Mouse (Mus musculus) c-Kit-positive CD71-positive TER-119-negative erythroid progenitor cells, embryonic 14.5 days (primary cell): ENCODE measurements around the gene Ints7.
A peak's percentile ranks its signal among the peaks of the same experiment; 100 is the strongest.

Experiments
- DNase-seq: peaks from one replicate; pipeline ENCODE4 v3.0.0-alpha.2; 2013; ENCODE audit warnings: low read depth

Gene Ints7

GRCm38 (mm10) chr1:191575458-191576247 is at the start of gene Ints7, which contains the start of gene Dtl:
TSS of gene Ints7 (plus strand) at chr1:191575636.
TSS of gene Dtl (minus strand) at chr1:191575544.
- DNase-seq = peak; percentile 100

GRCm38 (mm10) chr1:191527089-191527488 is 48.3 kb upstream of the Ints7 start:
- no peak for DNase-seq

- no peak for DNase-seq
Observed at GRCm38 (mm10) chr1:191527921-191528612, 47.4 kb upstream of the Ints7 start.

- no peak for DNase-seq
Observed at GRCm38 (mm10) chr1:191529406-191529805, 46.0 kb upstream of the Ints7 start.

- no peak for DNase-seq
Observed at GRCm38 (mm10) chr1:191531023-191531422, 44.4 kb upstream of the Ints7 start.

- DNase-seq = no peak
Observed at GRCm38 (mm10) chr1:191534896-191535295, 40.5 kb upstream of the Ints7 start.

GRCm38 (mm10) chr1:191540300-191540699 is 35.1 kb upstream of the Ints7 start:
- DNase-seq = no peak

- DNase-seq = no peak
Observed at GRCm38 (mm10) chr1:191541014-191541413, 34.4 kb upstream of the Ints7 start.

GRCm38 (mm10) chr1:191541619-191542018 is 33.8 kb upstream of the Ints7 start:
- no peak for DNase-seq

GRCm38 (mm10) chr1:191543747-191544146 is 31.7 kb upstream of the Ints7 start:
- no peak for DNase-seq

GRCm38 (mm10) chr1:191550786-191551185 is 24.6 kb upstream of the Ints7 start:
- DNase-seq = no peak

GRCm38 (mm10) chr1:191557109-191557508 is 18.3 kb upstream of the Ints7 start:
- DNase-seq = no peak

GRCm38 (mm10) chr1:191559779-191560178 is 15.7 kb upstream of the Ints7 start:
- DNase-seq = no peak

GRCm38 (mm10) chr1:191562823-191563365 is 12.5 kb upstream of the Ints7 start:
- no peak for DNase-seq

GRCm38 (mm10) chr1:191567859-191568258 is 7.6 kb upstream of the Ints7 start:
- no peak for DNase-seq

GRCm38 (mm10) chr1:191569625-191570024 is 5.8 kb upstream of the Ints7 start:
- no peak for DNase-seq

- no peak for DNase-seq
Observed at GRCm38 (mm10) chr1:191570415-191570814, 5.0 kb upstream of the Ints7 start.

- DNase-seq = peak; percentile 41
Observed at GRCm38 (mm10) chr1:191573906-191574639, 1.4 kb upstream of the Ints7 start.

- DNase-seq = peak; percentile 62
Observed at GRCm38 (mm10) chr1:191574871-191575457, 472 bp upstream of the Ints7 start.

- no peak for DNase-seq
Observed at GRCm38 (mm10) chr1:191579524-191579923, 4.1 kb downstream of the Ints7 start.

GRCm38 (mm10) chr1:191581641-191582040 is 6.2 kb downstream of the Ints7 start:
- DNase-seq = no peak

GRCm38 (mm10) chr1:191583836-191584235 is 8.4 kb downstream of the Ints7 start:
- DNase-seq = no peak
